Mouse (Mus musculus): ENCODE measurements around the gene Asic1. TPM values are rescaled to one million over a fixed set of nuclear protein-coding genes. Genes with fewer than 3 reads are reported as not detected.

The Asic1 gene
- total RNA-seq (2021): under 1 TPM; 0.50 to 0.70 TPM
- long read RNA-seq, experiment 1, full-length matches to known transcripts: 1 of 1 reads
- long read RNA-seq, experiment 1, partial matches to known transcripts: 0 of 1 reads
- long read RNA-seq, experiment 1, other reads (novel, unspliced or antisense): 0 of 1 reads
- long read RNA-seq, experiment 2: 0 reads

DNA sequence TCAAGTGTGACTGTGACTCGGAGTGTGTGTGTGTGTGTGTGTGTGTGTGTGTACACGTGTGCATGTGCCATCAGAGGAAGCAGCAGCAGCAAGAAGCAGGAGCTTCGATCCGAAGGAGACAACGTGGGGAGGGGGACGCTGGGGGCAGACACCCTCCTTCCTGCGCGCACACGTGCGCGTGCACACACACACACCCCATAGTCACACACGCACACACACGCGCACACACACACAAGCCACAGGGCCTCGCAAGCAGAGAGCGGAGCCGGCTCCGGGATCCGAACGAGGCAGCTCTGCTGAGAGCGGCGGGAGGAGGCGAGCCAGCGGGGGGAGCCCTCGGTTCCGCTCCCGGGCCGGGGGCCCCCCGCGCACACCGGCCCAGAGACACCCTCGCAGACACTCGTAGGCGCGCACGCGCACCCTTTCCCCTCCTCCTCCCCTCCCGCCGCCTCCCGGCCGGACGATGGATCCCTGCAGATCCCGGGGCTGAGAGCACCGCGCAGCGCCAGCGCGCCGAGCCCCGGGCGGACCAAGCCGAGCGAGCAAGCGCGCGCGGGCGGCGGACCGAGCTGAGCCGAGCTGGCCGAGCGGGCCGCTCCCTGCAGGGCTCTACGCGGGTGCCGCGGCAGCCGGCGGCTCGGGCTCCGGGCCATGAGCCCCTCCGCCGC, at the start of gene Asic1:
Gene Asic1 (plus strand): TSS at position 215 of the 668 bp plus-strand sequence.
- peak; percentile 63 to 68 for DNase-seq (ENCODE audit: low spot score in 2 of 2)

- no peak for DNase-seq (ENCODE audit: low spot score in 2 of 2)
These were observed 48.1 kb upstream of the Asic1 start for GRCm38 (mm10) chr15:99622063-99622462.

DNA sequence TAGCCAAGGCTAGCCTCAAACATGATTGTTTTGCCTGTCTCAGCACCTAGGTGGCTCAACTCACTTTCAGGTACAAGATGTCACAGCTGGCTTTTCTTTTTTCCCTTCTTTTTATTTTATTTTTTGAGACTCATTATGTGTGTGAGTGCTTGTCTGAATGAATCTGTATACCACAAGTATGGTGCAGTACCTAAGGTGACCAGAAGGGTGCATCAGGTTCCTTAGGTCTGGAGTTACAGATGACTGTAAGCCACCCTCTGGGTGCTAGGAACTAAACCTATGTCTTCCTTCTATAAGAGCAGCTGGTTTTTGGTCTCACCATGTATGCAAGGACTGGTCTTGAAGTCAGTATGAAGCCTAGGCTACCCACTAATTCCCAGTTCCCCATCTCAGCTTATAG, 38.5 kb upstream of the Asic1 start:
- no peak for DNase-seq (ENCODE audit: low spot score in 2 of 2)

- no peak for DNase-seq (ENCODE audit: low spot score in 2 of 2)
These were observed 35.5 kb upstream of the Asic1 start for GRCm38 (mm10) chr15:99634702-99635101.

- DNase-seq (ENCODE audit: low spot score in 2 of 2): no peak
These were observed 32.6 kb upstream of the Asic1 start for GRCm38 (mm10) chr15:99637405-99638123.

- DNase-seq (ENCODE audit: low spot score in 2 of 2): no peak
These were observed 32.1 kb upstream of the Asic1 start for GRCm38 (mm10) chr15:99638124-99638485.

DNA sequence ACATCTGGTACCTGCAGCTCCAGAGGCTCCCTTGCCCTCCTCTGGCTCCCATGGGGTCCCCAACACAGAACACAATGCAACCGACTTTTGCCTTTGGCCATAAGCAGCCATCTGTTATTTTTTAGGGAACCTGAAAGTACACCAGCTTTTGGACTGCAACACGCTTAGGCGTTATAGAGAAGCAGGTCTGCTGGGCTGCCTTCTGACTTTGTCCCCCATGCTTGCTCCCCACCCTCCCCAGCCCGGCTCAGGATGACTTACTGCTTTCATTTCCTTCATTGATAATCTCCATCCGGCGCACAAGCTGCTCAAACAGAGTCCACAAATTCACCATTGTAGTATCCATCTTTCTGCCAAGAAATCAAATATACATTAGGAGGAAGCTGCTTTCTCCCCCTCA, 27.5 kb upstream of the Asic1 start:
- DNase-seq (ENCODE audit: low spot score in 2 of 2): no peak

- no peak for DNase-seq (ENCODE audit: low spot score in 2 of 2)
These were observed 26.3 kb upstream of the Asic1 start for GRCm38 (mm10) chr15:99643832-99644231.

GRCm38 (mm10) chr15:99644776-99645175, 25.4 kb upstream of the Asic1 start:
- no peak for DNase-seq (ENCODE audit: low spot score in 2 of 2)

DNA sequence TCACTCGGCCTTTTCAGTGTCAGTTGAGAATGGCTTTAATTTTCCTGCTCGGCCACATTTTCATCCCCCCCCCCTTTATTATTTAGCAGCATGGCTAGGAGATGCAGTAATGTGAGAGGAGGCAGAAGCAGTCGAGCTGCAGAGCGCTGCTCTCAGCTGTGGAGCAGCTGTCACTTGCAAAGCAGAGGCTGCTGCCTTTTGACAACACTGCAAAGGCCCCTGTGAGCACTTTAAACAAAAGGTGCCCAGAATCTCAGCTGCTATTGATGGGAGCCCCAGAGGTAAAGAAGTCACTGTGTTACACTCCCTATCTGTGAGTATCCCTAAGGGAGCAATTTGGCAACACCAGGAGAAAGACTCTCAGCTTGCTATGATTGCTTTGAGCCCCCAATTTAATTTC, 21.8 kb upstream of the Asic1 start:
- no peak for DNase-seq (ENCODE audit: low spot score in 2 of 2)

GRCm38 (mm10) chr15:99649067-99649761, 21.0 kb upstream of the Asic1 start:
- DNase-seq (ENCODE audit: low spot score in 2 of 2): no peak

DNA sequence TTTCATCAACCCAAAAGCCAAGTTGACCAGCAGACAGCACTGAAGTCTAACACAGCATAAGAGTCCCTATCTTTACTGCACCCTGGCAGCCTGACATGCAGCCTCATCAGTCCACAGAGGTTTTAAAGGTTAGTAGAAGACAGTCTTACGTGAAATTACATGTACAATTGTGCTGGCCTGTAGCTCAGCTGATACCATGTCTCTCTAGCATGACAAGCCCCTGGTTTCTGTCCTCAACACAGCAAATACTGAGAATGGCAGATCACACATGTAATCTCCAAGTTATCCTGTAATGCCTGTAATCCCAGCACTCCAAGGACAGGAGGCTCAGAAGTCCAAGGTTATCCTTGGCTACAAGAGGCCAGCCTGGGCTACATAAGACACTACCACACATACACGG, 19.9 kb upstream of the Asic1 start:
- no peak for DNase-seq (ENCODE audit: low spot score in 2 of 2)

GRCm38 (mm10) chr15:99651163-99651872, 18.9 kb upstream of the Asic1 start, which contains the start of gene Racgap1:
Gene Racgap1 (minus strand): TSS chr15:99651656.
- peak; percentile 93 to 94 for DNase-seq (ENCODE audit: low spot score in 2 of 2)

DNA sequence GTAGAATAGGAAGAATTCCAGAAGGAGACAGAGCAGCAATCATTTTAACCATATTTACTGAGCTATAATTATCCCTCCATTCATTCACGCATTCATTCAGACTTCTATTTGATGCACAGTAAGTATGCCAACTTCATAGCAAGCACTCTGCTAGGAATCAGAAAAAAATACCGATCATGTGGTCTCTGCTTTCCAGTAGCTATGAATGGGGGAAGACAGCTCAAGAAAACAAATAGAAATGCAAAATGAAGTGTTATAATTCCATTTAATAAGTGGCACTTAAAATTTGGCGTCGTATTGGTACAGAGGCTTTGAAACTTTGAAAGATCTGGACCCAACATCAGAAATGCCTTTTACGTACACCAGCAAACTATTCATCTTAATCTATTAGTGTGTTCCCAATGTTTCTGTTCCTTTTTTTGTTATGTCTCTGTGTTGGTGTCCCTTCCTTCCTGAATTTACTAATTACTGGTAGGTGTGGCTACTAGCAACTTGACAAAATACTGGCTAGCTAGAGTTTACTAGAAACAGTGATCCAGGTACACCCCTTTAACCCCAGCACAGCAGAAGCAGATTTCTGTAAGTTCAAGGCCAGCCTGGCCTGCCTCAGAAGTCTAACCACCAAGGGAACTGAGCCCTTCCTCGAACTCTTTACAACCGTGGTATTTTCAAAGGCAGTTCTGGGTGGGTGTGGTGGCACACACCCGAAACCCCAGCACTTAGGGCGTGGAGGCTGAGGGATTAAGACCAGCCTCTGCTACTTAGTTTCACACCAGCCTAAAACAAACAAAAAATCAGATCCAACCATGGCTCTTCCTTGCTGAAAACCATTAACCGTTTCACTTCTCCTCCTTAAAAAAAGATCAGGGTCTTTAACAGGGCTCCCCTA, 17.9 kb upstream of the Asic1 start:
- no peak for DNase-seq (ENCODE audit: low spot score in 2 of 2)

DNA sequence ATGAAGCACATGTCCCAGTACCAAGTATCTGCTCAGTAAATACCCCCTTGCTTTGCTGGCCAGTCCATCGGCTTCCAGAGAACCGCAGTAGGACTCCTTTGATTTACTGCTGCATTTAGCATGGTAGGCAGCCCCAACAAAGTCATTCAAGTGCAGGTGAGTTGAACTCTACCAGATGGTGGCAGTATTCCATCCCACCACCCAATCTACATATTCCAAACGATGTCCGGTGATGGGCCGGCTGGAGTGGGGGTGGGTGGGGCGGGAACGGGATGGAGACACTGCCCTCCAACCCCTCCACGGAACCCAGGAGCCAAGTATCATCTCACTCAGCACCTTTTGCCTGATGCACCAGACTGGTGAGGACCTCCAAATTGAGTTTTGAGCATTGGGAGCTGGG, 16.9 kb upstream of the Asic1 start:
- DNase-seq (ENCODE audit: low spot score in 2 of 2): no peak

DNA sequence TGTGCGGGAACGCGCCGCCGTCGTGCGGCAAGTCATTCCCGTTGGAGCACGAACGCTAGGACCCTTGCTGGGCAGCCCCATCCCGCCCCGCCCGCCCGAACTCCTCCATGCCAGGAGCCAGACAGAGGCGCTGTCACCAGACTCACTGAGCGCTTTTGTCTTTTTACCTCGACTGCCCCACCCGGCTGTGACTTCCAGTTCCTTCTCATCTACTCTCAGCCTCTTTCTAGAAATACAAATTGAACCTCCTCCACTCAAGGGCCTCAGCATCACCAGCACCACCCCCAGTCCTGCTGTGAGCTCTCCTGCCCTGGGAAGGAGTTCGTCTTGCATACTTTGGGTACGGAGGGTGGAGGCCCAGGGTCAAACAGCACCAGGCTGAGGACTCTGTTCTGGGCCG, 16.3 kb upstream of the Asic1 start:
- DNase-seq (ENCODE audit: low spot score in 2 of 2): no peak

DNA sequence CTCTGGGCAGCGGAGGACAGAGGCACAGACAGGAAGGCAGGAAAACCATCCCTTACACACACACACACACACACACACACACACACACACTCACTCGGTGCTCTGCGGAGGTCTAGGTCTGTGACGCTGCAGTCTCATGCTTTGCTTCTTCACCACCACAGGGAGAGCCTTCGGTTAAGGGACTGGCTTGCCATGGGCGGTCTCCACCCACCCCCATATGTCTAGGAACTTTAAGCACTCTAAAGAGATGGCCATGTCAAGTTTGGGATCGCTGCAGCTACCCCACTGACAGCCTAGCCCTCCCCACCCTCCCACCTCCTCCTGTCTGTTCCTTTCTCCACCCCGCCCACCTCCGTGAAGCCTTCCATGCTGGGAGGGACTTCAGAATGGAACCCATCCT, 14.2 kb upstream of the Asic1 start:
- DNase-seq (ENCODE audit: low spot score in 2 of 2): no peak

- DNase-seq (ENCODE audit: low spot score in 2 of 2): no peak
These were observed 11.7 kb upstream of the Asic1 start for GRCm38 (mm10) chr15:99658437-99658836.

- DNase-seq (ENCODE audit: low spot score in 2 of 2): no peak
These were observed 8.9 kb upstream of the Asic1 start for GRCm38 (mm10) chr15:99661121-99661830.

DNA sequence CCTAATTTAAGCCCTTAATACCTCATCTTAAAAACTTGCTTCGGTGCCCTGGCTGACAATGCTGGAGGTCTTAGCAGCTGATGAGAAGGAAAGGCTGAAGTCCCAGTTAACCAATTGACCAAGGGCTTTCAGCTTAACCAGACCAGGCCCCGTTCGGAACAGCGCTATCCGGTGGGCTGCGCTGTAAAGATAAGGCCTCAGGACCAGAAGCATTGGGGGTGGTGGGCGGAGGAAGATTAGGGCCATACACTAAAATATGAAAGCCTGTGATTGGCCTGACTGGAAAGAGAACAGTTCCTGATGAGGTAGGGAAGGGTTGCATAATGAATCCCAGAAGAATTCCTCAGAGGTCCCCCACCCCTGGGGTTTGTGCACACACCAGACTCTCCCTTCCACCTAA, 7.8 kb upstream of the Asic1 start:
- no peak for DNase-seq (ENCODE audit: low spot score in 2 of 2)
